Mouse (Mus musculus): ENCODE measurements at regions not wholly inside any gene's neighbourhood (a gene's known extent, or its start where the extent isn't known, plus 50 kb on each side); places are given as distances from the start of the nearest gene placed in this dataset.
A peak's percentile ranks its signal among the peaks of the same experiment; 100 is the strongest.

DNA sequence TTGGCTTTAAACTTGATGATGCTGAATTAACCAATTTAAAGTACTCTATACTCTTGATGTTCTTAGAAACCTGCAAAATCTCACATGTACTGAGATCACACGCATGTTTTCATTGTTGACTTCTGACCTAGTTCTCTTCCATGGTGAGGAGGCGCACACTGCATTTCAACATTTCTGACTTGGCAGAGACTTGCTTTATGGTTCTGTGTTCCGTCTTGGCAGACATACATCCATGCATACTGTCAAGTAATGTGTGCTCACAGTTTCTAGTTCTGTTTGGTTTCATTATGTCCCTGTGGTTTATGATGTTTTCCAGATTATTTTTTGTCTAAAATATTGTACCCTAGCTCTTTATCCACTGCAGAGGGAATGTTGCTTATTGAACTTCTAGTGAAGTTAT is 198.5 kb downstream of the Gm11077 start:
- DNase-seq (ENCODE audit: low spot score): no peak

DNA sequence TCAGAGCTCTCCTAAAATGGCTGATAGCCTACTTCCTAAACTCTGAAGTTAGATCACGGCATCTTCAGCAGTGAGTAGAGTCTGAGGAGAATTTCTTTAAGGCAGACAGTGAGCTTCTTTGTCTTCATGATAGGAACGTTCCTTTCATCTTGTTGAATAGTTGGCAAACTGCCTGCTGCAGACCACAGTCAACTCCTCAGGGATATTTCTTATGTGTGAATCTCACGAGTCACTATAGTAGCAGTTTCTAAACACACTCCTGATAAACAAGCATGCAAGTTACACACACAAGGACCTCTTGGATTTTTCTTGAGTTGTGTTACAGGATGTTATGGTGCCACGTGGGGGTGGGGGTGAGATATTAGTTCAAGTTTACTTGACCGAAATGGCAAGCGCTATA is 205.2 kb downstream of the Gm11077 start:
- DNase-seq (ENCODE audit: low spot score): no peak

- DNase-seq (ENCODE audit: low spot score): no peak
Observed at GRCm38 (mm10) chr6:140938025-140938424, 208.9 kb downstream of the Gm11077 start.

GRCm38 (mm10) chr6:140946720-140947119 is 217.6 kb downstream of the Gm11077 start:
- DNase-seq (ENCODE audit: low spot score): no peak

DNA sequence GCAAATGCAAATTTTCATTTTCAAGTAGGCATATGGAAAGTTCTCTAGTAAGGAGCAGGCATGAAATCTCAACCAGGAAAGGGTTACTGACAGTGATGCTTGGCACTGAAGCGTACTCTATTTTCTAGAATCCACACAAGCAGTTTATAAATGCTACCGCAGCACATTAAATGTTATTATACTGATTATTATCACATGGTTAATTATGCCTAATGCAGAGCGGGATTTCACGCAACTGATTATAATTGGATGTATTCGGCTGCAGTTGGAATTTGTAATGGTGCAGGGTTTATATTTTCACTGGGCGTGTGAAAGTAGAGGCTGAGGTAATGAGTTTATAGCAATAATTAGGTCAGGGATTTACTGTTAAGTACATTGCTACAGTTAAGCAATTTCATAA is 221.4 kb downstream of the Gm11077 start:
- no peak for DNase-seq (ENCODE audit: low spot score)

DNA sequence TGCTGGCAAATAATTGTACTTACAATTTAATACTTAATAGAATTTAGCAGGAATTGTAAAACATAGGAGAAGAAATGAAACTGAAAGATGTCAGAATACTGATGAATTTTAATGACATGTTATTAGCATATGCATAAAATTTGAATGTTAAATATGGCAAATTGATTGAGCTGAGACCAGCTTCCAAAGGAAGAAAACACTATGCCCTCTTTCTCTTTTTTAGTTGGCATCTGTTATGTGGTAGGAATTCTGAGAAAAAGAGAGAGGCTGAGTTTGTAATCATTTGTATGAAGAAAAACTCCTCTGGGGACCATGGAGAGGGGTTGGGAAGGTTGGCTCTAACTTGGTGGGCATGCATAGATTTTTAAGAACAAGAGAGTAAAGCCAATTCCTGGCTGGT is 224.2 kb downstream of the Gm11077 start:
- no peak for DNase-seq (ENCODE audit: low spot score)

GRCm38 (mm10) chr6:140953721-140954120 is 224.6 kb downstream of the Gm11077 start:
- no peak for DNase-seq (ENCODE audit: low spot score)

- DNase-seq (ENCODE audit: low spot score): no peak
Observed at GRCm38 (mm10) chr6:140955751-140956521, 226.9 kb downstream of the Gm11077 start.

GRCm38 (mm10) chr6:140956522-140956863 is 227.4 kb downstream of the Gm11077 start:
- DNase-seq (ENCODE audit: low spot score): no peak

- DNase-seq (ENCODE audit: low spot score): no peak
Observed at GRCm38 (mm10) chr6:140961987-140962386, 232.9 kb downstream of the Gm11077 start.

DNA sequence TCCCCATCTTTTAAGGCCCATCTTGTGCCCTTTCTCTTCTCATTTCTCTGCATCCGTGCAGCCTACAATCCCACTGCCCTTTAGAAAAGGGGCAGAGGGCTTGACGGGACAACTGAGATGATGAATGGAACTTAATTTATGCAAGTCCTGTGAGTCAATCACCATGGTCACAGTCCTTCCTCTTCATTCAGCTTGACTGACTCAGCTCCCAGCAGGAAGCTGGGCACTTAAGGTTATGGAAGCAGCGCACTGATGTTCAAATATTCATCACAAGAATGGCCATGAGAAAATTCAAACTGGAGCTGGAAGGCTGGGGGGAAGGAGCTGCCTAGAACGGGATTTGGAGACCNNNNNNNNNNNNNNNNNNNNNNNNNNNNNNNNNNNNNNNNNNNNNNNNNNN is 233.5 kb downstream of the Gm11077 start:
- no peak for DNase-seq (ENCODE audit: low spot score)

GRCm38 (mm10) chr6:140973732-140974131 is 244.6 kb downstream of the Gm11077 start:
- DNase-seq (ENCODE audit: low spot score): no peak

DNA sequence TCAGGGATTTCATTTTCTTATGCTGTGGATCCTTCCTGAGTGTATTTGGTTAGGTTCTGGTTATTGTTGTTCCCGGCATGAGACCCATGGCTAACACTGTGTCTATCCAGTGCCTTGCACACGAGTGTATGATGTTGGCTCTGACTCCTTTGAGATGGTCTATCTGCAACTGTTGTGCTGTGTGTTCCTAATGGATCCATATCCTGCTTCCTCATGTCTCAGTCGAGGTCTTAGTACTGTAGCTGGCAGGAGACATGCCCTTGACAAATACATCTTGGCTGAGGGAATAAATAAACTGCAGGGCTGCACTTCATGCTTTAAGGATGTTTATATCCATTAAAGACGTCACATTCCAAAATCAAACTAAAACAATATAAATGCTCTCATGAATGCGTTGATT is 247.9 kb downstream of the Gm11077 start:
- DNase-seq (ENCODE audit: low spot score): no peak

- DNase-seq (ENCODE audit: low spot score): no peak
Observed at GRCm38 (mm10) chr6:140983610-140984009, 254.5 kb downstream of the Gm11077 start.

GRCm38 (mm10) chr6:140984249-140984648 is 255.2 kb downstream of the Gm11077 start:
- DNase-seq (ENCODE audit: low spot score): no peak

- no peak for DNase-seq (ENCODE audit: low spot score)
Observed at GRCm38 (mm10) chr6:140993643-140994580, 255.2 kb upstream of the Pde3a start.

- peak; percentile 47 for DNase-seq (ENCODE audit: low spot score)
Observed at GRCm38 (mm10) chr6:140995340-140996135, 253.5 kb upstream of the Pde3a start.

GRCm38 (mm10) chr6:140998069-140998468 is 251.0 kb upstream of the Pde3a start:
- no peak for DNase-seq (ENCODE audit: low spot score)

DNA sequence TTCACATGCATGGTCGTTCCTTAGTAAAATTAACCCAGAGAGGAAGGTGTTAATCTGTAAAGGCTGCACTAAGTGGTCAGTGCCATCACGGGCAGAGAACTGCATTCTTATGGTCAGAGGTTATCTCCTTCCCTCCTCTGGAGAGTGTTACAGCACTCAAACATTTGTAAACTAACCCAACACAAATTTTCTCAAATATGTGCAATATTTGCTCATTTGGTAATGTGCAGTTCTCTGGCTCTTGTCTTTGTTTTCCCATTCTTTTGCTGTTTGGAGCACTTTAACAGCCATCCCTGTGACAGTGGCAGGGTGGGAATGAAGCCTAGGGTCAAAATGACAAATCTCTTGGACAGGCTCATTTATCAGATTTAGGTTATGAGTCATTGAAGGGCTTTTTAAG is 248.5 kb upstream of the Pde3a start:
- DNase-seq (ENCODE audit: low spot score): peak; percentile 49

DNA sequence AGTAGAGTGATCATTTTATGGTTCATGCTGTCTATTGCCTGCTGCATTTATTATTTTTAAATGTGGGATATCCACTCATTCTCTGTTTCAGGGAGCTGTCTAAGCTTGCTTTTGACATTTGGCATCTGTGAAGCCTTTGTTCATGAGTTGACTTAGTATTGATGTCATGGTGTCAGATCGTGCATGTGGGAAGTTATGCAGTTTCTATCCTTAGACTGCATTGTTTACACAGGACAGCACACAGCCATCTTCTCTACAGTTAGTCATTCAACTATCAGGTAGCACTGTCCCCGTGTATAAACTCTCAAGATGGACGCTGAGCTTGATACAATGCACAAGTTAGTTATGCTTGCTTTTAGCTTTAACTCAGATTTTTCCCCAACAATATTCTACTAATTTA is 247.8 kb upstream of the Pde3a start:
- no peak for DNase-seq (ENCODE audit: low spot score)

GRCm38 (mm10) chr6:141015055-141015681 is 233.9 kb upstream of the Pde3a start:
- DNase-seq (ENCODE audit: low spot score): no peak

GRCm38 (mm10) chr6:141023501-141023900 is 225.6 kb upstream of the Pde3a start:
- DNase-seq (ENCODE audit: low spot score): no peak

Data from yolk sac, embryonic 10.5 days (tissue).